Mouse (Mus musculus) urinary bladder, postnatal 10 days (tissue): ENCODE results near the gene Syne2.

Experiments used
- DNase-seq: peaks from one replicate; pipeline ENCODE4 v3.0.0; 2022; ENCODE audit warnings: low spot score

Syne2 gene

GRCm38 (mm10) chr12:76051879-76052278 is 233.9 kb downstream of the Syne2 start:
- DNase-seq: no peak

- no peak for DNase-seq
Observed at GRCm38 (mm10) chr12:76054653-76055052, 236.7 kb downstream of the Syne2 start.

- DNase-seq: no peak
Observed at GRCm38 (mm10) chr12:76063001-76063400, 245.1 kb downstream of the Syne2 start.

- no peak for DNase-seq
Observed at GRCm38 (mm10) chr12:76070386-76070785, 252.5 kb downstream of the Syne2 start.

GRCm38 (mm10) chr12:76071935-76072849 is 254.3 kb downstream of the Syne2 start:
- no peak for DNase-seq

GRCm38 (mm10) chr12:76073066-76073826 is 255.3 kb downstream of the Syne2 start:
- no peak for DNase-seq

- DNase-seq: no peak
Observed at GRCm38 (mm10) chr12:76073981-76074380, 256.0 kb downstream of the Syne2 start.

GRCm38 (mm10) chr12:76080876-76081556 is 263.1 kb downstream of the Syne2 start:
- DNase-seq: no peak

- no peak for DNase-seq
Observed at GRCm38 (mm10) chr12:76081557-76082211, 263.8 kb downstream of the Syne2 start.

- no peak for DNase-seq
Observed at GRCm38 (mm10) chr12:76085066-76085465, 267.1 kb downstream of the Syne2 start.

GRCm38 (mm10) chr12:76085956-76086905 is 268.3 kb downstream of the Syne2 start:
- no peak for DNase-seq

GRCm38 (mm10) chr12:76087025-76087424 is 269.1 kb downstream of the Syne2 start:
- no peak for DNase-seq

- no peak for DNase-seq
Observed at GRCm38 (mm10) chr12:76092789-76093466, 275.0 kb downstream of the Syne2 start.

- no peak for DNase-seq
Observed at GRCm38 (mm10) chr12:76093613-76094588, 276.0 kb downstream of the Syne2 start.

GRCm38 (mm10) chr12:76095117-76096035 is 277.4 kb downstream of the Syne2 start:
- DNase-seq: no peak

GRCm38 (mm10) chr12:76102621-76103020 is 284.7 kb downstream of the Syne2 start:
- no peak for DNase-seq

GRCm38 (mm10) chr12:76104596-76105351 is 286.8 kb downstream of the Syne2 start:
- no peak for DNase-seq
